Mouse (Mus musculus) forebrain, embryonic 10.5 days (tissue): ENCODE measurements around the gene Gm17387. TPM values are rescaled to one million over a fixed set of nuclear protein-coding genes. Genes with fewer than 3 reads are reported as not detected.
A peak's percentile ranks its signal among the peaks of the same experiment; 100 is the strongest.

Experiments used
- DNase-seq: peaks from one replicate; pipeline ENCODE4 v3.0.0-alpha.2; 2017; ENCODE audit warnings: low spot score; ENCODE audit errors: extremely low spot score
- H3K27ac ChIP-seq: fragments of 300-500 bp; sonication (generic); 2 replicates; pipeline ENCODE4 v1.5.1; 2016; ENCODE audit warnings: mild to moderate bottlenecking
- H3K27me3 ChIP-seq: fragments of 300-500 bp; sonication (generic); 2 replicates; pipeline ENCODE4 v1.6.1; 2016; ENCODE audit warnings: mild to moderate bottlenecking; ENCODE audit not compliant: poor library complexity, severe bottlenecking
- H3K36me3 ChIP-seq: fragments of 300-500 bp; sonication (generic); replicated peaks from 2 replicates; pipeline ENCODE4 v1.6.1; 2016; ENCODE audit warnings: mild to moderate bottlenecking, moderate library complexity
- H3K4me1 ChIP-seq: fragments of 300-500 bp; sonication (generic); 2 replicates; pipeline ENCODE4 v1.6.1; 2016
- H3K4me3 ChIP-seq: fragments of 300-500 bp; sonication (generic); 2 replicates; pipeline ENCODE4 v1.5.1; 2016; ENCODE audit warnings: mild to moderate bottlenecking, moderate library complexity
- H3K9me3 ChIP-seq: fragments of 300-500 bp; sonication (generic); 2 replicates; pipeline ENCODE4 v1.6.1; 2016; ENCODE audit warnings: mild to moderate bottlenecking, moderate library complexity
- WGBS: fragments of 180-500 bp; shearing (Covaris S2); methylation state at CpG from one replicate; pipeline ENCODE4 v1.1.7; 2016; 5-methylcytosine and 5-hydroxymethylcytosine counted together
- polyA plus RNA-seq: library from polyadenylated mRNA; unstranded; fragments of >200 nt; fragmentation: Nextera tagmentation; extraction: Ambion mirVana; gene quantifications from 2 replicates; pipeline ENCODE4 v1.2.1, GENCODE M21; 2016

Gene Gm17387
- polyA plus RNA-seq, 1 experiment from 2014 or later, result not detected

- Histone ChIP-seq H3K27me3 (peaks cover 3% of the 10 kb centered on the region), H3K27ac (no peak overlapping the region; the same call in 1 of the 2 replicates)
- DNase-seq, result no peak
Measured at GRCm38 (mm10) chr7:141041661-141042060, 12.7 kb downstream of the Gm17387 start.

GRCm38 (mm10) chr7:141042539-141042938 lies 13.6 kb downstream of the Gm17387 start:
- H3K4me1 ChIP-seq, result peaks cover 16% of the 10 kb centered on the region
- no peaks in the 10 kb centered on the region; the same call in 1 of the 2 replicates for H3K9me3 ChIP-seq
- no peak overlapping the region for H3K4me3 ChIP-seq
- no peak overlapping the region for H3K27ac ChIP-seq
- no peaks in the 10 kb centered on the region for H3K36me3 ChIP-seq
- DNase-seq, result no peak
- H3K27me3 ChIP-seq, result peaks cover 11% of the 10 kb centered on the region
- WGBS, result 49% methylated on average over 4 of the region's 4 CpGs

More at GRCm38 (mm10) chr7:141041661-141042060, 12.7 kb downstream of the Gm17387 start:
- Histone ChIP-seq H3K4me1 (0 out of 2 replicates have a peak, but pooled peaks cover 8% of the 10 kb centered on the region), H3K4me3 (no peak overlapping the region), H3K9me3 (no peaks in the 10 kb centered on the region; the same call in 1 of the 2 replicates), H3K36me3 (no peaks in the 10 kb centered on the region)
- WGBS, result 51% methylated on average over 5 of the region's 5 CpGs

DNA sequence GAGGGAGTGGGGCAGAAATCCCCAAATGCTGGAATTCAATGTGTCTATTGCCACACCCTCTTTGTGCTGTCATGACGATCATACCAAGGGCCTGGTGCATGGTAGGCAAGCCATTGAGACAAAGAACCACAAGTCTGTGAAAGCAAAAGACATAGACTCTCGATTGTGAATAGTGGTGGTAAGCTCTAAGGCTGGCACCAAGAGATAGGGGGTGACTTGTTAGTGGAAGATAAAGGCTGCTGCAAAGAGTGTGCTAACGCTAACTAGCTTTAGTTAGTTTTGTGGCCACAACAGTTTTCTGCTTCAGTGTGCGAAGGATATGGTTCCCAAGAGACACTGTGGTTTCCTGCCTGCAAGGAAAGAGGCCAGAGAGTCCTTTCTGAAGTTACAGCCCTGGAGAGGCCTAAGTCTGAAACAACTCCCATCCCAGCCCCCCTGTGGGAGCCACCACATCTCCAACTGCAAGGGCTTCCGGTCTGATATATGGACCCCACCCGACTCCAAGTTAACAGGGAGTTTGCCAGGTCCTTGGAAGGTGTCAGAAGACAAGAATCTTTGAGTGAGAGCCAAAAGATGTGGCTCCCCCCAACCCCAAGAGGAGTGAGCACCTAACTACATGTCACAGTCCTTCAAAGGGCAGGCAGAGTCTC lies 18.1 kb downstream of the Gm17387 start:
- H3K4me1 ChIP-seq, result peaks cover 21% of the 10 kb centered on the region
- peak overlapping the region; percentile 47 for H3K4me3 ChIP-seq
- H3K9me3 ChIP-seq, result no peaks in the 10 kb centered on the region
- DNase-seq, result no peak
- H3K27me3 ChIP-seq, result peaks cover 11% of the 10 kb centered on the region
- WGBS, result 78% methylated on average over 6 of the region's 6 CpGs
- no peaks in the 10 kb centered on the region for H3K36me3 ChIP-seq
- peak overlapping the region; percentile 48; the same call in 1 of the 2 replicates for H3K27ac ChIP-seq

- Histone ChIP-seq H3K9me3 (no peaks in the 10 kb centered on the region), H3K27me3 (peaks cover 11% of the 10 kb centered on the region), H3K4me3 (peak overlapping the region; percentile 47), H3K27ac (peak overlapping the region; percentile 48), H3K36me3 (no peaks in the 10 kb centered on the region), H3K4me1 (peaks cover 21% of the 10 kb centered on the region)
- DNase-seq, result peak; percentile 46
- 8% methylated on average over 16 of the region's 19 CpGs for WGBS
Measured at GRCm38 (mm10) chr7:141047581-141048225, 18.8 kb downstream of the Gm17387 start.

GRCm38 (mm10) chr7:141048226-141049218 lies 19.6 kb downstream of the Gm17387 start:
- Histone ChIP-seq H3K9me3 (no peaks in the 10 kb centered on the region), H3K36me3 (no peaks in the 10 kb centered on the region), H3K27ac (peak overlapping the region; percentile 48), H3K4me1 (peaks cover 21% of the 10 kb centered on the region), H3K27me3 (peaks cover 11% of the 10 kb centered on the region), H3K4me3 (peak overlapping the region; percentile 47)
- 11% methylated on average over 21 of the region's 21 CpGs for WGBS
- peak; percentile 93 for DNase-seq

DNA sequence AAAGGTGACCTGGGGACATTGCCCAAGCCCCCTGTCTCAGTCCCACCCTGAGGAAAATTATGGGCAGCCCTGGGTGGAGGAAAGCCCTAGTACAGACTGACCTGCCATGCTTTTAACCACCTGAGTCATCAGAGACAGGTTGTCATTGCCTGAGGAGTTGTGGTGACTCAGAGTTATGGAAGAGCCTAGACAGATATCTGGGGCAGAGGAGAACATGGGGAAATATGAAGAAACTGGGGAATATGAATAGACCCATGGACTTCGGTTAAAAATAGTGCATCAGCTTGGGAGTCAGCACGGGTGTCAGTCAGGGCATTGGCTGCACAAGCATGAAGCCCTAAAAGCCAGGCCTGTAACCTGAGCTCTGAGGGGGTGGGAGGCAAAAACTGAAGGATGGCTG lies 20.4 kb downstream of the Gm17387 start:
- no peak overlapping the region for H3K27ac ChIP-seq
- no peaks in the 10 kb centered on the region for H3K36me3 ChIP-seq
- DNase-seq, result no peak
- H3K4me1 ChIP-seq, result peaks cover 21% of the 10 kb centered on the region
- no peaks in the 10 kb centered on the region for H3K9me3 ChIP-seq
- WGBS, result 92% methylated on average over 2 of the region's 2 CpGs
- peaks cover 11% of the 10 kb centered on the region for H3K27me3 ChIP-seq
- no peak overlapping the region for H3K4me3 ChIP-seq

- Histone ChIP-seq H3K36me3 (peaks cover 7% of the 10 kb centered on the region), H3K27me3 (peaks cover 11% of the 10 kb centered on the region), H3K9me3 (peaks cover 3% of the 10 kb centered on the region; the same call in 1 of the 2 replicates), H3K4me3 (no peak overlapping the region), H3K4me1 (peaks cover 21% of the 10 kb centered on the region), H3K27ac (no peak overlapping the region)
- DNase-seq, result no peak
- 78% methylated on average over 17 of the region's 17 CpGs for WGBS
Measured at GRCm38 (mm10) chr7:141051060-141051685, 22.2 kb downstream of the Gm17387 start.

DNA sequence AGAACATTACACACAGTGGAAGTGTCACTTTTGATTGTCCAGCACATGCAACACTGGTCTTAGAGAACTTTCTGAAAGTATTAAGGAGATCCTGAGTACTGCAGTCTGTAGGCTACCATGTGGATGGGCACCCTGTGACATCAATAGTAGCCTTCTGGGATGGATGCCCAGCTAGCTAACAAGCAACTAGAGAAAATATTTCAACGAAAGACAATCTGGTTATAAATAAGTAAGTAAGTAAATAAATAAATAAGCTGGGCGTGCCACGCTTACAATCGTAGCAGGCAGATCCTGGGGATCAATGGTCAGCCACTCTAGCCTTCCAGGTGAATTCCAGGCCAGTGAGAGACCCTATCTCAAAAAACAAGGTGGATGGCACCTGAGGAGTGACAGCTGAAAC lies 23.1 kb downstream of the Gm17387 start:
- peaks cover 18% of the 10 kb centered on the region for H3K4me1 ChIP-seq
- H3K9me3 ChIP-seq, result peaks cover 3% of the 10 kb centered on the region; the same call in 1 of the 2 replicates
- H3K27me3 ChIP-seq, result peaks cover 4% of the 10 kb centered on the region
- peaks cover 16% of the 10 kb centered on the region for H3K36me3 ChIP-seq
- no peak overlapping the region for H3K4me3 ChIP-seq
- no peak overlapping the region for H3K27ac ChIP-seq
- no peak for DNase-seq
- 93% methylated on average over 4 of the region's 4 CpGs for WGBS

GRCm38 (mm10) chr7:141052421-141052820 lies 23.5 kb downstream of the Gm17387 start:
- no peak for DNase-seq
- H3K27ac ChIP-seq, result no peak overlapping the region
- WGBS, result 84% methylated on average over 2 of the region's 2 CpGs

GRCm38 (mm10) chr7:141055785-141056184 lies 26.9 kb downstream of the Gm17387 start:
- H3K4me1 ChIP-seq, result peaks cover 12% of the 10 kb centered on the region
- H3K36me3 ChIP-seq, result peaks cover 28% of the 10 kb centered on the region
- peaks cover 3% of the 10 kb centered on the region; the same call in 1 of the 2 replicates for H3K9me3 ChIP-seq
- H3K27ac ChIP-seq, result no peak overlapping the region
- H3K27me3 ChIP-seq, result peaks cover 11% of the 10 kb centered on the region
- no peak overlapping the region for H3K4me3 ChIP-seq
- 83% methylated on average over 4 of the region's 4 CpGs for WGBS
- no peak for DNase-seq

More at GRCm38 (mm10) chr7:141052421-141052820, 23.5 kb downstream of the Gm17387 start:
- Histone ChIP-seq H3K4me1 (peaks cover 14% of the 10 kb centered on the region), H3K9me3 (peaks cover 3% of the 10 kb centered on the region; the same call in 1 of the 2 replicates), H3K27me3 (0 out of 2 replicates have a peak, but pooled peaks cover under 1% of the 10 kb centered on the region), H3K4me3 (no peak overlapping the region), H3K36me3 (peaks cover 20% of the 10 kb centered on the region)

DNA sequence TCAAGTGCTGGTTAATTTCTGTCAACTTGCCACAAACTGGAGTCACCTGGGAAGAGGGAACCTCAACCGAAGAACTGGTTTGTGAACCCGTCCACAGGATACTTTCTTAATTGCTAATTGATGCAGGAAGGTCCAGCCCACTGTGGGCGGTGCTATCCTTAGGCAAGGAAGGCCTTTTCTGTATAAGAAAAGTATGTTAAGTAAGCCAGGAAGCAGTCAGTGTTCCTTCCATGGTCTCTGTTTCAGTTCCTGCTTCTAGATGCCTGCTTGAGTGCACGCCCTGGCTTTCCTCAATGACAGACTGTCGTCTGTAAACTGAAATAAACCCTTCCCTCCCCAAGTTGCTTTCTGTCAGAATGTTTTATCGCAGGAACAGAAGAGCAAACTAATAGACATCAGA lies 28.0 kb downstream of the Gm17387 start:
- DNase-seq, result no peak
- peaks cover 28% of the 10 kb centered on the region for H3K36me3 ChIP-seq
- H3K27me3 ChIP-seq, result peaks cover 22% of the 10 kb centered on the region
- H3K27ac ChIP-seq, result no peak overlapping the region
- H3K4me3 ChIP-seq, result no peak overlapping the region
- 94% methylated on average over 6 of the region's 6 CpGs for WGBS
- peaks cover 20% of the 10 kb centered on the region for H3K4me1 ChIP-seq
- H3K9me3 ChIP-seq, result peaks cover 3% of the 10 kb centered on the region; the same call in 1 of the 2 replicates

GRCm38 (mm10) chr7:141057541-141057940 lies 28.6 kb downstream of the Gm17387 start:
- Histone ChIP-seq H3K4me3 (no peak overlapping the region), H3K4me1 (peaks cover 26% of the 10 kb centered on the region), H3K27me3 (peaks cover 22% of the 10 kb centered on the region), H3K9me3 (peaks cover 3% of the 10 kb centered on the region; the same call in 1 of the 2 replicates), H3K36me3 (peaks cover 33% of the 10 kb centered on the region), H3K27ac (no peak overlapping the region)
- WGBS, result 100% methylated on average over 1 of the region's 1 CpGs
- DNase-seq, result no peak
